Mouse (Mus musculus) kidney, embryonic 14.5 days (tissue): ENCODE data around the gene Zzz3. TPM values are rescaled to one million over a fixed set of nuclear protein-coding genes. Genes with fewer than 3 reads are reported as not detected.

Source experiments
- ATAC-seq: fragments of 200-750 bp; cut with Nextera tagmentation; 2 replicates; pipeline ENCODE4 v1.8.0; 2017; ENCODE audit warnings: moderate number of reproducible peaks, mild to moderate bottlenecking, moderate TSS enrichment, moderate library complexity; ENCODE audit not compliant: low FRiP score, low TSS enrichment
- H3K27ac ChIP-seq: fragments of 300-500 bp; sonication (generic); 2 replicates; pipeline ENCODE4 v1.5.1; 2014; ENCODE audit warnings: low read depth, mild to moderate bottlenecking, low read length, moderate library complexity, mixed read lengths
- H3K27me3 ChIP-seq: fragments of 300-500 bp; sonication (generic); 2 replicates; pipeline ENCODE4 v1.6.1; 2014; ENCODE audit warnings: mild to moderate bottlenecking, low read length; ENCODE audit not compliant: control insufficient read depth, insufficient read depth
- H3K36me3 ChIP-seq: fragments of 300-500 bp; sonication (generic); 2 replicates; pipeline ENCODE4 v1.6.1; 2014; ENCODE audit warnings: low read length, mixed read lengths; ENCODE audit not compliant: control insufficient read depth, insufficient read depth
- H3K4me1 ChIP-seq: fragments of 300-500 bp; sonication (generic); 2 replicates; pipeline ENCODE4 v1.6.1; 2014; ENCODE audit warnings: low read length, mixed read lengths; ENCODE audit not compliant: control insufficient read depth, insufficient read depth
- H3K4me2 ChIP-seq: fragments of 300-500 bp; sonication (generic); replicated peaks from 2 replicates; pipeline ENCODE4 v1.6.1; 2014; ENCODE audit warnings: low read depth, mild to moderate bottlenecking, low read length
- H3K4me3 ChIP-seq: fragments of 300-500 bp; sonication (generic); 2 replicates; pipeline ENCODE4 v1.5.1; 2014; ENCODE audit warnings: mild to moderate bottlenecking, low read length
- H3K9ac ChIP-seq: fragments of 300-500 bp; sonication (generic); 2 replicates; pipeline ENCODE4 v1.6.1; 2014; ENCODE audit warnings: low read depth, mild to moderate bottlenecking, low read length, moderate library complexity
- H3K9me3 ChIP-seq: fragments of 300-500 bp; sonication (generic); 2 replicates; pipeline ENCODE4 v1.6.1; 2016; ENCODE audit warnings: low read length; ENCODE audit not compliant: control insufficient read depth
- WGBS: fragments of 180-500 bp; shearing (Covaris S2); extraction: QIAGEN DNeasy Blood & Tissue Kit; methylation state at CpG from one replicate; pipeline ENCODE4 v1.1.7; 2014; 5-methylcytosine and 5-hydroxymethylcytosine counted together
- polyA plus RNA-seq: library from polyadenylated mRNA; unstranded; fragments of >200 nt; fragmentation: Nextera tagmentation; extraction: Ambion mirVana; gene quantifications from 2 replicates; pipeline ENCODE4 v1.2.1, GENCODE M21; 2014

Zzz3 gene
- polyA plus RNA-seq, 1 experiment from 2014 or later: 70.8 TPM

DNA sequence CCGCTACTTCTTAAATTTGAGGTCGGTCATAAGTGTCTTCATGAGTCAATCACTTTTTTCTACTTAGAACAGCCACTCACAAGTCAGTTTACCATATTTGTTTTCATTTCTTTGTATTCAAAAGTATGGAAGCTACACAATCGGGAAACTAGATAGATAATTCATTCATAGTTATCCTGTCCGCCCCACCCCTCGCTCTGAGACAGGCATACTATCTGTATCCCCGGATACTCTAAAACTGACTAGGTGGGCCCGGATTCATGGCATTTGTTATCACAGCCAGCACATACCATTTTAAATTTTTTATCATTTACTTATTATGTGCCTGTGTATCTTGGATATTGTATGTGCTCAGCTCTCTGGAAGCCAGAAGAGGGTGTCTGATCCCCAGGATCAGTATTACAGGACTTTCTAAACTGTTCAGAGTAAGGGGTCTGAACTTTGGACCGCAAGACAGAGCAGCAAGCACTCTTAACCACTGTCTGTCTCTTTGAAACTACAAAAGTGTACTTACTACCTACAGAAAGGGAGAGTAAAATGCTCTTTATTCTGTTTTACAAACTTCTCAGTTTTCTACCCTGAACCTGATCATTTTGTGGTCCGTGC, 2.2 kb downstream of the Zzz3 start:
- Histone ChIP-seq H3K4me2 (peak overlapping the region; percentile 78), H3K27me3 (no peaks in the 10 kb centered on the region), H3K9me3 (no peaks in the 10 kb centered on the region), H3K9ac (peak overlapping the region; percentile 95), H3K36me3 (peaks cover 7% of the 10 kb centered on the region; the same call in 1 of the 2 replicates), H3K4me3 (peak overlapping the region; percentile 82), H3K27ac (no peak overlapping the region), H3K4me1 (peaks cover 38% of the 10 kb centered on the region)
- no peak for ATAC-seq
- WGBS: 59% methylated on average over 9 of the region's 9 CpGs

DNA sequence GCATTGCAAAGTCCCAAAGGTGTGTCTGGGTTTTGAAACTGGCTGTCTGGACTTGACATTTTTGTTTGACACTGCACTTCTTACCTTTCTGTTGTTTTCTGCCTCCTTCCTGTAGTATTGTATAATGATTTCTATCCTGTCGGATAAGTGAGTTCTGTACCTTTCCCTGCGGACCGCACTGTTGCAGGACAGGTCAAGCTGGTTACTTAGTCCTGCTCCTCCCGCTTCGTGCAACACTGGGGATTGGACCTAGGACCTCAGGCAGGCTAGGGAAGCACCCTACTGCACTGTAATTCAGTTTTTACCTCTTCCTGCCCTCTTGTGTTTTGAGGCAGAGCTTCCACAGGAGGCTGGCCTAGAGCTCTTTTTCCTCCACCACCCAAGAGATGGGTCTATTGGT, 5.2 kb downstream of the Zzz3 start:
- Histone ChIP-seq H3K9me3 (no peaks in the 10 kb centered on the region), H3K4me2 (no peak overlapping the region), H3K9ac (no peak overlapping the region), H3K36me3 (no peaks in the 10 kb centered on the region), H3K4me3 (no peak overlapping the region), H3K27me3 (no peaks in the 10 kb centered on the region), H3K27ac (no peak overlapping the region), H3K4me1 (peaks cover 44% of the 10 kb centered on the region)
- 81% methylated on average over 5 of the region's 5 CpGs for WGBS
- ATAC-seq: no peak

DNA sequence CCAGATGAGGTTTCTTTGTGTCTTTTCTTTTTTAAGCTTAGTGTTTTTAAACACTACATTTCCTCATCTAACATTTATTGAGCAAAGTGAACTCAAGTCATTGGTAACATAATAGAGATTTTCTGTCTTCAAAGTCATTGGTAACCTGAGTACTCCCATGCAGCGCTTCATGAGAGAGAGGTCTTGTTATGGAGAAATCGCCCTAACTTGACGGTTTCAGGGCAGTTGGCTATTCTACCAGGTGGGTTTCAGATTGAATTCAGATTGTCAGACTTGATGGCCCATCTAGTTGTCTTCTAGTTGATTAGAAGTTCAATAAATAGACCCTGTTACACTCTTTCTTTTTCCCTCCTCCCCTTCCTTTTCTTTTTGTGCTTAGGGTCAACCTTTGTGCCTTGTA, 5.6 kb downstream of the Zzz3 start:
- no peak overlapping the region for H3K27ac ChIP-seq
- no peaks in the 10 kb centered on the region for H3K9me3 ChIP-seq
- no peak overlapping the region for H3K4me2 ChIP-seq
- H3K36me3 ChIP-seq: no peaks in the 10 kb centered on the region
- H3K4me3 ChIP-seq: no peak overlapping the region
- peaks cover 44% of the 10 kb centered on the region for H3K4me1 ChIP-seq
- no peaks in the 10 kb centered on the region for H3K27me3 ChIP-seq
- WGBS: 59% methylated on average over 3 of the region's 3 CpGs
- H3K9ac ChIP-seq: no peak overlapping the region
- ATAC-seq: no peak

DNA sequence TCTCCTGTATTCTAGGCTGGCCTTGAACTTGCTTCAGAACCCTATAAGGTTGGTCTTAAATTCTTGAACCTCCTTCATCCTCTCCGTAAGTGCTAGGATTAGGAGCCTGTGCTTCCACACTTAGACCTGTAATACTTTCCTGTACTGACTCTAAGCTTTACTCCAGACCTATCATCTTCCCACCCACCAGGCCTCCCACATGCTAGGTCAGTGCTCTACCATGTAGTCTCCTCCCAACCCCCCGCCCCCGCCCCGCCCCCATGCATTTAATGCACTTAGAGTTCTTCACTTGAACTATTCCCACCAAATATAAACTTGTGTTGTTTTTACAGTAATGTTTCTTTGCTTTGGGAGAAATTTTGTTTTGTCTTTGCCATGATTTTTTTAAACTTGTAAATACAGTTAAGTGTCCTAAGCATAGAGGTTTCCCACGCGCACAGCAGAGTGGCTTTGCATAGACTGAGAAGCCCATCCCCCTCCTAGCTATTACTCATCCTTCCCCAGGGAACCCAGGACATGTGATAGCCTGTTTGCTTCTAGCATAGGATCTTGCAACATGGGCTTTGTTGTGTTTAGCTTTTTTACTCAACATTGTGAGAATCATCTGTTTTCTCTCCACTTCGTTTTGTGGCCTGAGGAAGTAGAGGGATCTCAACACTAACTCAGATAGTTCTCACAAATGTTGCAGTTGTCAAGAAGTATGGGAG, 6.8 kb downstream of the Zzz3 start:
- Histone ChIP-seq H3K4me3 (no peak overlapping the region), H3K9ac (no peak overlapping the region), H3K36me3 (no peaks in the 10 kb centered on the region), H3K9me3 (no peaks in the 10 kb centered on the region), H3K27me3 (no peaks in the 10 kb centered on the region), H3K4me1 (peaks cover 45% of the 10 kb centered on the region), H3K4me2 (no peak overlapping the region), H3K27ac (no peak overlapping the region)
- 56% methylated on average over 7 of the region's 7 CpGs for WGBS
- ATAC-seq: peak; percentile 68; the same call in 1 of the 2 replicates

DNA sequence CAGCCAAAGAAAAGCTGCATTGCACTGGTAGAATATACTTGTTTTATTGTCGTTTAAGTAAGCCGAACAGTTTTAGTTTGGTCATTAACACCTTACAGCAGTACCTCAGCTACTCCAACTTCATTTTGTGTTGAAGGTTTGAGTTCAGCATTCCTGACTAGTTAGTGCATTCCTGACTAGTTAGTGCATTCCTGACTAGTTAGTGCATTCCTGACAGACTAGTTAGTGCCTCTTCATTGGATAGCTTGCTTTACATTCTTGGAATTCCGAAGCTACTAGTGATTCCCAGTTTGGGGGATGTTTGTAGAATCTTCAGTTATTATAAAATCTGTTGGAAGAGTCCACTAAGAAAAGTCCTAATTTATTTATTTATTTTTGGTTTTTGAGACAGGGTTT, 7.4 kb downstream of the Zzz3 start:
- H3K4me1 ChIP-seq: peaks cover 41% of the 10 kb centered on the region
- H3K27me3 ChIP-seq: no peaks in the 10 kb centered on the region
- no peaks in the 10 kb centered on the region for H3K36me3 ChIP-seq
- no peak overlapping the region for H3K4me3 ChIP-seq
- no peak overlapping the region for H3K9ac ChIP-seq
- 83% methylated on average over 3 of the region's 3 CpGs for WGBS
- H3K27ac ChIP-seq: no peak overlapping the region
- no peaks in the 10 kb centered on the region for H3K9me3 ChIP-seq
- ATAC-seq: no peak
- H3K4me2 ChIP-seq: no peak overlapping the region

DNA sequence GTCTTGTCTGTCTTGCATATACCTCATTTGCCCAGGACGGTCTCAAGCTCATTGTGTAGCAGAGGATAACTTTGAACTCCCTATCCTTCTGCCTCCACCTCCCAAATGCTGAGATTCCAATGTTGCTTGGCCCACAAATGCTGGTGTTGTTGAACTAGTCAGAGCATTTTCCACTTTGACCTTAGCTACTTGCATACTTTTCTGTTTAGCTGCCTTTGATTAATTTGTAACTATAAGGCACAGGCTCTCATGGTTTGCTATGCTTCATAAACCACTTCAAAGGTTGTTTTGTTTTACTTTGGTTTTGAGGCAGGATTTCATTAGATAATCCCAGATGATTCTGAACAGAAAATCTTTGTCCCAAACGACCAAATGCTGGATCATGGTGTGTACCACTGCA, 8.6 kb downstream of the Zzz3 start:
- Histone ChIP-seq H3K27me3 (no peaks in the 10 kb centered on the region), H3K9me3 (no peaks in the 10 kb centered on the region), H3K4me2 (no peak overlapping the region), H3K27ac (no peak overlapping the region), H3K9ac (no peak overlapping the region), H3K4me3 (no peak overlapping the region), H3K4me1 (peaks cover 38% of the 10 kb centered on the region), H3K36me3 (no peaks in the 10 kb centered on the region)
- 68% methylated on average over 2 of the region's 2 CpGs for whole genome bisulfite sequencing
- ATAC-seq: peak; percentile 32; the same call in 1 of the 2 replicates

DNA sequence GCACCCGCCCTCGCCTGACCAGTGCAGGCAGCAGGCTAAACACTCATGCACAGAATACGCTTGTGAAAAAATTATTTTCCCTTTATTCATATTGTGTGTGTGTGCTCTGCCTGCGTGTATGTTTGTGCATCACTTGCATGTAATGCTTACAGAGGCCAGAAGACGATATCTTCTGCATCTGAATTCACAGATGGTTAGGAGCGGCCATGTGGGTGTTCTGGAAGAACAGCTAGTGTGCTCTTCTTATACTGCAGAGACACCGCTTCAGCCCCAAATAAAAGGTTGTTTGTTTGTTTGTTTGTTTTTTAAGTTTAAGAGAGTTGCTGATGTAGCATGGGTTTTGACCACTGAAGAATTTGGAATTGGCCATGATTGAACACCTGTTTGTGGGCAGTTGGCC, 10.1 kb downstream of the Zzz3 start:
- no peak for ATAC-seq
- WGBS: 92% methylated on average over 7 of the region's 7 CpGs
- no peaks in the 10 kb centered on the region for H3K27me3 ChIP-seq
- H3K27ac ChIP-seq: no peak overlapping the region
- H3K36me3 ChIP-seq: no peaks in the 10 kb centered on the region
- no peak overlapping the region for H3K4me3 ChIP-seq
- H3K9me3 ChIP-seq: no peaks in the 10 kb centered on the region
- H3K9ac ChIP-seq: no peak overlapping the region
- H3K4me1 ChIP-seq: peaks cover 33% of the 10 kb centered on the region
- H3K4me2 ChIP-seq: no peak overlapping the region

DNA sequence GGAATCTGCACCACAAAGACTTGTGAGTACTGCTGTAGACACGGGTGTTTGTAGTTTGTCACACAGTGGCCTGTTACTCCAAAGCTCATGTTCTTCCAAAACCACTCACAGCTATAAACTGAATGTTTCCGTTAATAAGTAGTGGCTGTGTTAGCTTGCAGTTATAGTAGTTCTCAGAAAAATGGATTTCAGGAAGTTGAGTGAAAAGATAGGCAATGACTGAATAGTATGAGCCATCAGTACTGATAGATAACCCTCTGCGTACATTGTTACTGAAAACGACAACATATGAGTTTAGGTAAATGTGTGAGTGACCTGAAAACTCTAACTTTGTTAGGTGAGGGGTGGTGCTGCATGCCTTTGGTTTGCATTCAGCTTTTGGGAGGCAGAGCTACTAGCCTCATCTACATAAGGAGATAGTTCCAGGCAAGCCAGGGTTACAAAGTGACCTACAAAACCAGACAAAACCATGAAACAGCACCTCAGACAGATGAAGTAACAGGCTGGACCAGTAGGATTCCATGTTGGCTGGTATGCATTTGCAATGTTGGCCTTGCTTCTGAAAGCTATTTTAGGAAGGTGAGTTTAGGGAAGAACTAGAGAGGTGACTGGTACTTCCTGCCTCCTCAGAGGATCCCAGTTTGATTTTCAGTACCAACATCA, 10.8 kb downstream of the Zzz3 start:
- Histone ChIP-seq H3K27ac (no peak overlapping the region), H3K4me2 (no peak overlapping the region), H3K36me3 (no peaks in the 10 kb centered on the region), H3K4me1 (peaks cover 32% of the 10 kb centered on the region), H3K9ac (no peak overlapping the region), H3K4me3 (no peak overlapping the region), H3K9me3 (no peaks in the 10 kb centered on the region), H3K27me3 (no peaks in the 10 kb centered on the region)
- WGBS: 84% methylated on average over 4 of the region's 4 CpGs
- no peak for ATAC-seq

DNA sequence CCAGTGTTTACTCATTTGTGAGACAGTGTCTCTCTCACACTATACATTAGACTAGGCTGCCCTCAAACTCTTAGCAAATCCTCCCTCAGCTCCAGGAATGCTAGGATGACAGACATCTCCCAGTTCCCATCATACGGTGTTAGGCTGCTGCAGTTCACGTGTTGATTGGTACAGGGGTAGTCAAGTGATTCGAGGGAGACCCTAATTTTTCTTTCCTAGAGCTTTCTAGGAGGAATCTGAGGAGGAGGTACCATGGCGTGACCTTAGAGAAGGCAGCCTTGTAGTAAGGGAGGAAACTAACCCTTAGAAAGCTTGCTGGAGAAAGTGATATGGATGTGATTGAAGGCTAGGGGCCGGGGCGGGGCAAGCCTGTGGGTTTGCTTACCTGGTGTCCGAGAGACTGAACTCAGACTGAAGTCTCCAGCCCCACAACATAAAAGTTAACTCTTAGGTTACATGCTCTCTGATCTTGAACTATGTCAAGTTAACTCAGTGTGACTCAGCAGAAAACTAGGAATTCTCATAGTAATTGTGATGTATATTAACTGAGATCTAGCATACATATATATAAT, 15.8 kb downstream of the Zzz3 start:
- H3K9ac ChIP-seq: no peak overlapping the region

More for the DNA sequence above, 15.8 kb downstream of the Zzz3 start:
- Histone ChIP-seq H3K27me3 (no peaks in the 10 kb centered on the region), H3K4me1 (peaks cover 15% of the 10 kb centered on the region; the same call in 1 of the 2 replicates), H3K9me3 (no peaks in the 10 kb centered on the region), H3K36me3 (no peaks in the 10 kb centered on the region), H3K4me3 (no peak overlapping the region), H3K4me2 (no peak overlapping the region), H3K27ac (no peak overlapping the region)
- peak; percentile 62; the same call in 1 of the 2 replicates for ATAC-seq
- 38% methylated on average over 7 of the region's 7 CpGs for WGBS
